Mouse (Mus musculus) naive thymus-derived CD4-positive, alpha-beta T cell, adult 2 months (primary cell): ENCODE measurements around the gene Lrrc63.
"Not testable (repeated sequence)": the region's sequence is repeated elsewhere in the genome, so short reads cannot be mapped to it uniquely, and the experiment has no call there.

Source experiments
- DNase-seq: peaks from one replicate; pipeline ENCODE4 v3.0.0-alpha.2; 2011; ENCODE audit warnings: low read depth

Gene Lrrc63

DNA sequence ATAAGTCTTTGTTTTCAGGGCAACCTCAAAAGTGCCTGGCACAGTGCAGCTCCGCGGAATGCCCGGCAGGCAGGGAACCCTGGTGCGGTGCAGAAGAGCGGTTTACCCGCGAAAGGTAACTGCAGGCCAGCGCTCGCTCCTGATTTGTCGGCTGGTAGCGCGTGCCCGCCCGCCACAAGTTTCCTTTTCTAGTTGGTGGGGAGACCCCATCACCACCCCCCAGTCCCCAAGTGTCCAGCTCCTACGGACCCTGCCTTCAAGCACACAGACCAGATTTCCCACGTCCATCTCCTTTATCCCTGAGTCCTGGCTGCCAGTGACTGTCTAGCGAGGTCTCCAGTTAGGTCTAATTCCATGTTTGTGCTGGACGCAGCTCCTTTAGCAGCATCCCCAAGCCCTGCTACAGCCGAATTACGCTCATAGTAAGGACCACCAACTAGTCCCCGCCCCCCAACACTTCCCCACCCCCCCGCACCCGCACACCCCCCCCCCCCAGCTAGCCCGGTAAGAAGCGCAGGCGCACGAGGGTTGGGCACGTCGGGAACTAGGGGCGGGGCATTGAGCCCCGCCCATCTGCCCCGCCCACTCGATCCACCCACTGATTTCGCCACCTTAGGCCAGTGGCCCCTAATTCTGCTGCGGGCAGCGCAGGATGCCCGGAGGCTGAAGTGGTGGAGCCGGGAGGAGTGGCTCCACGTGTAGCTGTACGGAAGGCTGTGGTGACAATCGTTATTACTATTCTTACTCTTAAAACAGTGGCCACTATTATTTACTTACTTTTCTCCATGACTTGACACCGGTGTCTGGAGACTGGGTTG is at the start of gene Lrrc63, which contains the start of gene Lcp1:
TSS of gene Lrrc63 (minus strand) at position 381 of the 818 bp plus-strand sequence.
TSS of gene Lcp1 (plus strand) at position 601 of the 818 bp plus-strand sequence.
- DNase-seq = peak; percentile 77

DNA sequence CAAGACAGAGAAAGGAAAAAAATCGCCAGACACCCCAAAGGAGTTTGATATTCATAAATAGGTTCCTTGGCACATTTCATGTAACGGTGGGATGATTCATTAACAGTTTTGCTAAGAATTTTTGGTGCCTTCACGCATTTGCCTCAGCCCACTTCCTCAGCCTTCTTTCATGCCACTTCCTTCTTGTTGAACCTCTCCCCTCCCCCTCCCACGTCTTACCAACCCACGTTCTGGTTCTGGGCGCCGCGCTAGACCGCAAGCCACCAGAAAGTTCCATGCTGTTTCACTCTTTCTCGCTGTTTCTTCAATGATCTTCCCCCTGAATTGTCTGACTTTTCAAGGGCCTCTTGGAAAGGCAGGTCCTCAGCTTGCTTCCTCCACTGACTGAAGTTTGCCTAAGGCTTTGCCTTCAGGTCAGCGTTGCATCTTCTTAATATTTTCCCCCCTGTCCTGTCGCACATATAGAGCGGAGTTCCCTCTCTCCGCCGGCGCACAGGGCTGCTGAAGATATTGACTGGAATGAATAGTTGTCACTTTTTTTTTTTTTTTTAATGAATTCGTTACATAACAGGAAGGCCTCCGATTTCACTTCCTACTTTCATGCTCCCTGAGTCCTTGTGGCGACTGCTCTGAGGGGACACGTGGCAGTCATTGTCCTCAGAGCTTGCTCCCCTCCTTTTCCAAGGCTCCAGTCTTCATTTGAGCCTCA is 48.7 kb upstream of the Lrrc63 start:
- peak; percentile 94 for DNase-seq

DNA sequence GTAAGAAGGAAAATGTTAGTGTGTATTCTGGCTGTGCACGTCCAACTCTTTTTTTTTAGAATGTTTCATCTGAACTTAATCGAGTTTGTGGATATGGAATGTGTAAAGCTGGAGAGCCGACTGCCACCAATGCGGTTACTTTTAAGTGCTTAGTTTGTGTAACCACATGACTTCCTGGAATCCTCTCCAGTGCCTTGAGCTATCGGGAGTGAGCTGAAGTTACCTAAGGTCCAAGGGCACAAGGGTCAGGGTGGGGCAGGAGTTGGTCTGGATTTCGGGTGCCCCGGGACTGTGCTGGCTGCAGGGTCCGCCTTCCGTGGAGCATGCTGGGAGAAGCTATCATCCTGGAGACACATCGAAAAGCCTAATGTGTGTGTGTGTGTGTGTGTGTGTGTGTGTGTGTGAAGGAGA is 48.1 kb upstream of the Lrrc63 start:
- DNase-seq = peak; percentile 81

DNA sequence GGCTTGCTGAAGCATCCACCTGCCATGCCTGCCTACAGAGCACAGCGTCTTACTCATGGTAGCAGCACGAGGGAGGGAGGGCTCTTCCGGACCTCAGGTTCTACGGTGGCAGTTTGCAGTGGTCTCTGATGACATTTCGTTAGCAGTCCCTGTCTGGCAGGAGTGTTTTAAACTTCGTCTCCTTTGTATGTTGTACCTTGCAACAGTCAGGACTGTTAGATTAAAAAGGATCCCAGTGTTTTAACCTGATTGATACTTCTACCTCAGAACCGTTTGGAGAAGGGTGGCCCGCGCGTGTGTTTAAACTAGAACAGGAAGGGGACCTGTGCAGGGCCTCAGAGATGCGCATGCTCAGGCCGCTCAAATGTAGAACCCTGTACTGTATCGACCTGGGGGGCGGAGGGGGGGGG is 47.7 kb upstream of the Lrrc63 start:
- peak; percentile 87 for DNase-seq

DNA sequence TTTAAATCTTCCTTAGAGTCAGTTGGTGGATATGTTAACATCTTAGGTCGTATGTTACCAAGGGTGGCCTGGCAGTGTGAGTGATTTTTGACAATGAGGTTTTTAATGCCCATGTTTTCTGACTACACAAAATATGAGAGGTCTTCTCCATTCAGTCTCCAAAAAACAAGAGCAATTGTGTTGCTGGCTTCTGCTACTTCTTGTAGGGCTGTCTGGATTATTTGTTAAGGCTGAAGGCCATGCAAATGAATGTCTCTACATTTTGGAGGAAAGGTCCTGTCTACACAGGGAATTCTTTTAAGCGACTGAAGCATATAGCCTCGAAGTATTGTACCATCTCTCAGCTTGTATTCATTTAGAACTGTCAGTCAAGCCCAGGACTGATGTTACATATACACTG is 46.7 kb upstream of the Lrrc63 start:
- peak; percentile 22 for DNase-seq

DNA sequence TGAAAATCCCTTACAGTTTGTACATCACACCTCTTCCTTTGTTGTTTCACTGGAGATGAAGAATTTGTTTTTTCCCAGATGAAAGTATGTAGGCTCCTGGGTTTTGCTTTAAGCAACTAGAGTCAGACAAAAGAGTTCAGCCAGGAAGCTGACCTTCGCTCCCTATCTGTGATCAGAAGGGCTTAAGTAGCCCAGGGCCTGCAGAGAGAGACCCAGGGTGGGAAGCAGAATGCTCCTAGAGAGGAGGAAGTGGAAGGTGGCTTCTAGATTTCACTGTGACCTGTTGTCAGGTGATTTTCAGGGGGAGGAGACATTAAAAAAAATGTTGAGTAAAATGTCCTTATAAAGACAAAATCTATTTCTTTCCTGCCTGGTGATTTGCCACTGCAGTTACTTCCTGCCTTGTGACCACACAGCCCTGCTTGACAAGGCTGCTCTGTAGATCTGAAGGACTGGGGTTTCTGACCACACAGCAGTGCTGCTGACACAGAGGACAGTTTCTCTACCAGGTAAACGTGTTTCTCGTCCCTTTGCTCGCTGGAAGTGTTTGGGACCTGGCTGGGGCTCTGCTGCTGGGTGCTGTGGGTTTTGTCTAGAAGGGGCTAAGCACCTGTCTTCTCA is 45.9 kb upstream of the Lrrc63 start:
- DNase-seq = peak; percentile 84

DNA sequence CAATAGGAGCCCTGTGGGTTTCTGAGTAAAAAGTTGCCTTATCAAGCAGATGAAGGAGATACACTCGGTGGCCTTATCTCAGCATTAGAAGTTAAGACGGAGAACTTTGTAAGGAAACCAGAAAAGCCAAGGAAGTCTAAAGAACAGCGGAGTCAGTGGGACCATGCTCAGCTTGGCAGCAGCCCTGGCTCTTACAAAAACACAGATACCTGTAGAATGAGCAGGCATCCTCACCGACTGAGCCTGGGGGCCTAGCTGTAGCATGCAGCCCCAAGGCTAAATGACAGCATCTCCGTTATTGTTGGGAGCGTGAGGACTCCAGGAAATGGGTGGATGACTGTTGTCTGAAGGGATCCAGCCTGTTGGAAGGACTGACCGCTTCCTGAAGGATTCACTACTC is 45.1 kb upstream of the Lrrc63 start:
- peak; percentile 34 for DNase-seq

DNA sequence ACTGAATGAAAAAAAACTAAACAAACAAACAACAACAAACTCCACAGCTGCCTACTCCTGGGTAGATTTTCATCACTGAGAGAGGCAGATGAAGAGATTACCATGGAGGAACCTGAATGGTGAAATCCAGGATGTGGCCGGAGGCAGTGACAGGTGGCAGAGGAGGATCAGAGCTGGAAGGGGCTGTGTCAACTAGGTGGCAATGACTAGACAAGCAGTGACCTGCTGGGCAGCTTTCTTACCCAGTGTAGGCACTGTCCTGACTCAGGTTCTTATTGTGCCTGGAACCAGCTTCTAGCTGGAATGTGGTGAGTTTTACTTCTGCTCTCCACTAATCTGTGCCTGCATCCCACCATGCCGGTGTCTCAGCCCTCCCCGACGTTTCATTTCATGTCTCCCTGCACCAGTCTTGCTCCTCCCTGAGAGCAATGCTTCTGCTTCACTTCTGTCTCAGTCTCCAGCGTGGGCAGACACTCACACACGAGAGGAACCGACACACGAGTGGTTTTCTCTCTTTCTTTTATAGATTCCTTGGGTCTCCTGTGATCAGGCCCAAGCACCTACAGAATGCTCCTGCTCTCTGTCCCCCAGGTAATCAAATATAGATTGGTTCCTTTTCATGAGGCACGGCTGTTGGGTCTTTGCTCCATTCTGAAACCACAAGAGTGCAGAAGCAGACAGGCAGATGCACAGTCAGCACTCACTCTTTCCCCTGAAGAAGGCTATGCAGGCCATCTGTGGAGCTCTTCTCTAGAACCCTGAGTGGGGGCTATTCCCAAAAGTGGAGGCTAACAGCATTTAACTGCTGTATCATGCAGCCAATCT is 44.3 kb upstream of the Lrrc63 start:
- peak; percentile 49 for DNase-seq

DNA sequence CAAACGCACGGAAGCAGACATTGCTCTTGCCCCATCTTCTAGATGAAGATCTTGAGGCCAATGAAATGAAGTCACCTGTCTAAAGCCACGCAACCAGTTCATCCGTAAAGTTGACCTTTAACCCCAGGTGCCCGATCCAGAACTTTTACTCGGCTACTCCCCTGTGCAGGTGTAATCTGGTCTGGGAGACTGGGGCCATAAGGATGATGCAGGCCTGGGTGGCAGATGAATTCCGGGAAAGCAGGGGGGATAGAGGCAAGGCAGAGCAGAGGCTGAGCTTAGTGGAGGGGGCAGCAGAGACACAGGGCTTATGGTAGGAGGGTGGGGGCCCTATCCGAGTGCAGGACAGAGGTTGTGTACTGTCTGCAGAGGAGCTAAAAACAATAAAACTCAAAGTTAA is 43.6 kb upstream of the Lrrc63 start:
- DNase-seq = no peak

DNA sequence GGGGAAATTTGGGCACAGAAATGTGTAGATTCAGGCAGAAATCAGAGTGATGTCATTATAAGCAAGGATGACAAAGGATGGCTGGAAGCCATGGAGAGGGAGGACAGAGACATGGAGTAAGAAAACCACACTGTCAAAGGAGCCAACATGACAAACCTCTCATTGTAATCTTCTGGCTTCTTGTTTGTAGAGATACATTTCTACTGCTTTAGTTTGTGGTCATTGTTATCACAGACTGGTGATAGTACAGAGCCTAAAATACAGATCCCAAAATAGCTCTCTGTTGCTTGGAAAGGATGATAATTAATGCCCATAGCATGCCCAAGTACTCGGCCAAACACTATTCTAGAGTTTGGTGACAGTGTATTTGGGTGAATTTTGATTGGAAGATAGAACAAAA is 39.9 kb upstream of the Lrrc63 start:
- DNase-seq = no peak

DNA sequence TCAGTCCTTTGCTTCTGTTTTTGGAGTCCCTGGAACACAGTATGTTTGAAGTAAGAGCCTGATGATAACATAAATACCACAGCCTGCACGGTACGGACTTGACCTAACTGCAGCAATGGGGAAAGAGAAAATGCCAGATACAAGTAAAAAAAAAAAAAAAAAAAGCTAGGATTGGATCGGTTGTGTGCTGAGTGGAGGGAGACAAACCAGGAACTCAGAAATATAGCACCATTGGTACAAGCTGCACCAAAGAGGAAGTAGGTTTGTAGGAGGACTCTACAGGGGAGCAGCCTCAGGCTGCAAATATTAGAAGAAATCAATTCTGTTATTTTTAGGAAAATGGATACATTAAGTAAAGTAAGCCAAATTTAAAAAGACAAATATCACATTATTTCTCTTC is 37.8 kb upstream of the Lrrc63 start:
- DNase-seq = no peak

DNA sequence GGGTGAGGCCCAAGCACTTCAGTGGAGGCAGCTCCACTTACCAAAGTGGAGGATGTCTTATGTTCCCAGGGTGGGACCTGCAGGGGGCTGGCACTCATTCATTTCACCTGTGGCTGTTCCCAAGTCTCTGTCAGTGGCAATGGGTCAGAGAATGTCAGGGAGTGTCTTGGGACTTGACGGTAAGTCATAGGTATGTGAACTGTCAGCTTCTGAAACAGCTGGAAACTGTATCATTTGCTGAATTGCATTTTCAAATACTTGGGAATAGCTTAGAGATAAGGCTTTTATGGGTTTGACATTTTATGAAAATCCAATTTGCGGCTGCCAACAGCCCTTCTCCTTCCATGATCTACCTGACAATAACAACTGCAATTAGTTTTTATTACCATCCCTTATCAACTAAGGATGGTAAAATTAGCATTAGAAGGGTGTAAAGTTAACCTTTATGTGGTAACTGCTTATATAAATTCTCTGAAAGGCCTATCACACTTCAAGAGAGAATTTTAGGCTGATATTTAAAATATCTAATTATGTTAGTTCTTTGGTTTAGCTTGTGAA is 35.0 kb upstream of the Lrrc63 start:
- no peak for DNase-seq

DNA sequence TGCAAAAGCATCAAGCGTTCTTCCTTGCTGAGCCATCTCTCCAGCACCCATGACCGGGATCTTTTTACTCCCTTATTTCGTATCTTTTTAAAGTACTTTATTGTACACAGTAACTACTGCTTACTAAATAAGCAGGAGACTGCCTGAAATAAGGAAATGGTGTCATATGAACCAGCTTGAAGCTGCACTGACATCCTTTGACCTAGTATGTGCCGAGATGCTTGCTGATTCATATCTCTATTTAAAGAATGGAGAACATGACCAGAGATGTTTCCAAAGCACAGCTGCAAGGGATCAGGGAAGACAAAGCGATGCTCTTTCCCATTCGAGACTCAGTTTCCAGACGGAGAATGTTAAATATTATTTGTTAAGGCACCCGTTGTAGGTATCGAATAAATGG is 33.7 kb upstream of the Lrrc63 start:
- no peak for DNase-seq

DNA sequence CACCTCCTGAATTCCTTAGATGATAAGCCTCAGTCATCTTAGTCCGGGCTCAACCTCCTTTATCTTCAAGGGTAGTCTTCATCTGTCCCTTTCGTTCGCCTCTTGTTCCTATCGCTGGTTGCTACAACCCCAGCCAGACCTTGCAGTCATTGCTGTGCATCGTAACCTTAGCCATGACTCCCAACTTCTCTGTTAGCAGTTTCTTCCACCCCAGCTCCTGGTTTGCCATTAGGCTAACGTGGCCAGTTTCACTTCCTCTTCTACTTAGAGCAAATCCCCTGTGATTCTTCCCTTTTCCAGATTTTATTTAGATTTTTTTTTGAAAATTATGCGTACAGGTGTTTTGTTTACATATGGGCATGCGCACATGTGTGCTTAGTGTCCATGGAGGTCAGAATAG is 33.2 kb upstream of the Lrrc63 start:
- DNase-seq = no peak

DNA sequence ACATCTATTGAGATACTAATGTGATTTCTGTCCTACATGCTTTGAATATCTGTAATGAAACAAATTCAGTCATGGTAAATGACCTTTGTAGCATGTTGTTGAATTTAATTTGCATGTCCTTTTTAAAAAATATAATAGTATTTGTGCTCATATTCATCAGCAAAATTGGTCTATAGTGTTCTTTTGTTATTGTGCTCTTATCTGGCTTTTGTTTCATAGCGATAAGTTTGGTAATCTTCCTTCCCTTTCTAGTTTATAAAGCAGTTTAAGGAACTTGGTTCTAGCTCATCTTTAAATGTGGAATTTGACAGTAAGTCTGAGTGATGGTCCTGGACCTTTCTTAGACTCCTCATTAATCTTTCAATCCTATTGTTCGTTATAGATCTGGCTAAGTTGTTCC is 28.7 kb upstream of the Lrrc63 start:
- DNase-seq = no peak

DNA sequence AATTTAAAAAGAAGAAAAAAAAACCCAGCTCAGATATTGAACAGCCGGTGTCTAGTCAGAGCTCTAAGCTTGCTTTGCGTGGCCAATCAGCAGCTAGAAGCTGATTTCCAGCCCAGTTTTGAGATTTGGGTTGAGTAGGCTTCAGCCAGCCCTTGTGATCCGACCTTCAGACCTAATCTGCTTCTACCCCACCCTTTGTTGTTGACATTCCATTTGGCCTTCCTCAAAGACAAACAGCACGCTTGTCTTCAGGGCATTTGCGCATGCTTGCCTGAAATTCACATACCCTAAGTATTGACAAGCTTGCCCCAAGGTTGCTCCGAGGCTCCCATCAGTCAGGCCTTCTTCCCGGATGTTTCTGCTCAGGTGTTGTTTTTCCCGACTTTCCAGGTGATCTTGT is 23.8 kb upstream of the Lrrc63 start:
- no peak for DNase-seq

DNA sequence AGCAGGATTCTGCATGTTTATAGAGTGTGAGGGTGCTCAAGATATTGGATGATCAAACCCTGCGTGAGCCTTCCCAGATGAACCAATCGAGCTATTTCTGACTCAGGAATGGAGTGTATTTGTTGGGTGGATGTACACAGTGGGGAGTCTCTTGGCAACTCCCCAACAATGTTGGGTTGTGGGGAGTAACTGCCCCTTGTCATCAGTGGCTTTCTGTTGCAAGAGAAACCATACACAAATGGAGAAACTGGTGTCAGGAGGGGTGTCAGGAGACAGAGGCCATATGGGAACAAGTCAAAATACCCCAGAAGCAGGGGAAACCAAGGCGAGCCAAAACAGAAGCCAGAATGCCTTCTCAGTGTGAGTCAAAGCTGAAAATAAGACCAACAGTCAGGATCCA is 20.5 kb upstream of the Lrrc63 start:
- DNase-seq = no peak

DNA sequence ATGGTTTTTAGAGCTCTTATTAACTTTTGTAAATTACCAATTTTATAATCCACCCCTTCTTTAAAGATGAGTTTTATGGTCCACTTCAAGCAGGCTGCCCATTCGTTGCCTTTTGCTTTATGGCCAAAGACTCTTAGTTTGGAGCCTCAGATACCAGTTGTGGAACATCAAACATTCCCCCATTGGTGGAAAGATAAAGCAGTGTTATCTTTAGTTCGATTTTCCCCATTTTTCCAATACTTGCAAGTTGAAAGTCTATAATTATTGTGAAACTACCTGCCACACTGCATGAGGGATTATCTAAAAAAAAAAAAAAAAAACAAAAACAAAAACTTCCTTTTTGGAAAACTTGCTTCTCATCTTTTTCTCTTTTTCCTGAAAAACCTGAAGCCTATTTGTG is 20.0 kb upstream of the Lrrc63 start:
- DNase-seq = no peak

DNA sequence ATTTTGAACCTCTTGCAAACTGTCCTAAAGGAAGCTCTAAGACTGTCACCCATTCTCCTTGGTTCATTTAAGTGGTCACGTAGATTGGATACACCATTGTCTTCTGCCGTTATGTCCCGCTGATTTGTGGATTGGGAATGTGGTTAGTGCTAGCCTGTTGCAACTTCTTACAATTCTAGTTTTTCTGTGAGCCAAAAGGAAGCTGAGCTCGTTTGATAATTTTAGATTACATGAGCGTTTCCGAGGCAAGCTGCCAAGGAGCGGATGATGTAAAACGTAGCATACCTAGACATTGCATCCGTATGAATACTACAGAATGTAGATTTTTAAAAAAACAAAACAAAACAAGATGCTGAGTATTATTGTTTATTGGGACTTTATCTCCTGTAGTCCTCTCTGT is 17.5 kb upstream of the Lrrc63 start:
- no peak for DNase-seq

DNA sequence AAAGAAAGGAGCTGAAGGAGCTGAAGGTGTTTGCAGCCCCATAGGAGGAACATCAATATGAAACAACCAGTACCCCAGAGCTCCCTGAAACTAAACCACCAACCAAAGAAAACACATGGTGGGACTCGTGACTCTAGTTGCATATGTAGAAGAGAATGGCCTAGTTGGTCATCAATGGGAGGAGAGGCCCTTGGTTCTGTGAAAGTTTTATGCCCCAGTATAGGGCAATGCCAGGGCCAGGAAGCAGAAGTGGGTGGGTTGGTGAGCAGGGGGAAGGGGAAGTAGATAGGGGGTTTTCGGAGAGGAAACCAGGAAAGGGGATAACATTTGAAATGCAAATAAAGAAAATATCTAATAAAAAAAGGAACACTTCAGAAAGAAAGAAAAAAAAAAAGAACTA is 17.0 kb upstream of the Lrrc63 start:
- DNase-seq = not testable (repeated sequence)

DNA sequence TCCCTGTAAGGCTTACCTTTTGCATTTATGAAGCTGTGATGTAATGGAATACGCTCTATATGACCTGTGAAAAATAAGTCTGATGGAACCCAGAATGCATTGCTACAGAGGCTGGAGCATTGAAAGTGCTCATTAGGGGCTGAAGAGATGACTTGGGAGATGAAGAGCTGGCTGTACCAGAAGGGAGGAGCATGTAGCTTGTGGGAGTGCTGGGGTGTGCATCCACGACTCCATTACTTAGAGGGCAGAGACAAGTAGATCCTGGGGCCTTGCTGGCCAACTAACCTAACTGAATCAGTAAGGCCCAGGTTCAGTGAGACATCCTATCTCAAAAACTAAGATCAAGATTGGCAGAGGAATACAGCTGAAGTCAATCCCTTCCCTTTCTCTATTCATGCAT is 8.5 kb upstream of the Lrrc63 start:
- no peak for DNase-seq

DNA sequence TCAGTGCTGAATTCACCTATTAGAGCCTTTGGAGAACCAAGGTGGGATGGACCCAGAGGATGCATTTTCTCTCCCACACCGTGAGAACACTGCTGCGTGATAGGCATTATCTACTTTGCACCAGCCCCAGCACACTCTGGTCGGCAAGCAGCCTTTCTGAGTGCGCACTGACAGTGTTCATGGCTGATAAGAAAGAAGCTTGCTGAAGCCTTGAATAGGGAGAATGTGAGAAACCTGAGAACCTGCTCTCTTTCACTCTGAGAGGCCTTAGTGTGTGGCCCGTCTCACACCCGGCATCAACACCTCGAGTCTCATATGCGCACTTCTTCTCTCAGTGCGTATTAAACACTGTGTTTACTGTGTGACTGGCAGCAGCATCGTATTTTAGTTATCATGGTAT is 7.8 kb upstream of the Lrrc63 start:
- DNase-seq = no peak
